Mouse (Mus musculus) stomach, embryonic 14.5 days (tissue): ENCODE measurements at regions not wholly inside any gene's neighbourhood (a gene's known extent, or its start where the extent isn't known, plus 50 kb on each side); places are given as distances from the start of the nearest gene placed in this dataset.

Source experiments
- ATAC-seq: fragments of 200-750 bp; cut with Nextera tagmentation; 2 replicates; pipeline ENCODE4 v1.8.0; 2017; ENCODE audit warnings: low read depth, moderate TSS enrichment; ENCODE audit not compliant: insufficient number of reproducible peaks, insufficient read depth, low FRiP score
- H3K27ac ChIP-seq: fragments of 300-500 bp; sonication (generic); 2 replicates; pipeline ENCODE4 v1.5.1; 2014; ENCODE audit warnings: mild to moderate bottlenecking, low read length, moderate library complexity, mixed read lengths
- H3K27me3 ChIP-seq: fragments of 300-500 bp; sonication (generic); 2 replicates; pipeline ENCODE4 v1.6.1; 2014; ENCODE audit warnings: low read length, control low read depth, mixed read lengths; ENCODE audit not compliant: control insufficient read depth, insufficient read depth
- H3K36me3 ChIP-seq: fragments of 300-500 bp; sonication (generic); 2 replicates; pipeline ENCODE4 v1.6.1; 2014; ENCODE audit warnings: mild to moderate bottlenecking, control low read depth, low read length, moderate library complexity, mixed read lengths; ENCODE audit not compliant: control insufficient read depth, insufficient read depth
- H3K4me1 ChIP-seq: fragments of 300-500 bp; sonication (generic); 2 replicates; pipeline ENCODE4 v1.6.1; 2014; ENCODE audit warnings: low read length, control low read depth, mixed read lengths; ENCODE audit not compliant: control insufficient read depth, insufficient read depth
- H3K4me2 ChIP-seq: fragments of 300-500 bp; sonication (generic); replicated peaks from 2 replicates; pipeline ENCODE4 v1.6.1; 2014; ENCODE audit warnings: low read depth, low read length, control low read depth
- H3K4me3 ChIP-seq: fragments of 300-500 bp; sonication (generic); 2 replicates; pipeline ENCODE4 v1.5.1; 2014; ENCODE audit warnings: low read depth, low read length, control low read depth
- H3K9ac ChIP-seq: fragments of 300-500 bp; sonication (generic); replicated peaks from 2 replicates; pipeline ENCODE4 v1.6.1; 2014; ENCODE audit warnings: low read depth, mild to moderate bottlenecking, control low read depth, low read length, moderate library complexity, mixed read lengths
- H3K9me3 ChIP-seq: fragments of 300-500 bp; sonication (generic); 2 replicates; pipeline ENCODE4 v1.6.1; 2016; ENCODE audit warnings: low read depth, low read length, control low read depth; ENCODE audit not compliant: control insufficient read depth
- WGBS: fragments of 180-500 bp; shearing (Covaris S2); extraction: QIAGEN DNeasy Blood & Tissue Kit; methylation state at CpG from one replicate; pipeline ENCODE4 v1.1.7; 2014; 5-methylcytosine and 5-hydroxymethylcytosine counted together

GRCm38 (mm10) chr11:114584146-114584545 is 84.2 kb upstream of the Rpl38 start:
- Histone ChIP-seq H3K27ac (no peak overlapping the region), H3K4me1 (no peaks in the 10 kb centered on the region), H3K4me2 (no peak overlapping the region), H3K4me3 (no peak overlapping the region), H3K9me3 (no peaks in the 10 kb centered on the region; the same call in 1 of the 2 replicates), H3K9ac (no peak overlapping the region), H3K36me3 (no peaks in the 10 kb centered on the region), H3K27me3 (no peaks in the 10 kb centered on the region)
- no peak for ATAC-seq
- 65% methylated on average over 5 of the region's 5 CpGs for WGBS

DNA sequence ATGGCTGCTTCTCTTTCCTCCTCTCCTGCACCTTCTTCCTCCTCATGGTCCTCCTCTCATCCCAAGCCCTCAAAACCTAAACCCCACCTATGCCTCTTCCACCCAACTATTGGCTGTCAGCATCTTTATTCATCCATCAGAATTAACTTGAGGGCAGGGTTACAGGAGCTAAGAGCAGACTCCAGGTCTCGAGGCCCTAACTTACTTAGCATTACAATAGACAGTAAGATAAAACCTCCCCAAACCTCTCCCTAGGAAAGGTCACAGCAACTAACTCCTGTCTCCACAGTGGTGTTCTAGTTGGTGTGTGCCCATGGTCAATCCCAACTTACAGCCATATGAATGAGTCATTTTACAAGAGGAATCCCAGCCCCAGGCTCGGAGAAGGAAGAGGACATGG is 88.3 kb upstream of the Rpl38 start:
- Histone ChIP-seq H3K27ac (no peak overlapping the region), H3K9ac (no peak overlapping the region), H3K4me1 (no peaks in the 10 kb centered on the region), H3K4me2 (no peak overlapping the region), H3K36me3 (no peaks in the 10 kb centered on the region), H3K9me3 (peaks cover 4% of the 10 kb centered on the region; the same call in 1 of the 2 replicates), H3K4me3 (no peak overlapping the region), H3K27me3 (no peaks in the 10 kb centered on the region)
- ATAC-seq = no peak
- WGBS = 67% methylated on average over 2 of the region's 2 CpGs

DNA sequence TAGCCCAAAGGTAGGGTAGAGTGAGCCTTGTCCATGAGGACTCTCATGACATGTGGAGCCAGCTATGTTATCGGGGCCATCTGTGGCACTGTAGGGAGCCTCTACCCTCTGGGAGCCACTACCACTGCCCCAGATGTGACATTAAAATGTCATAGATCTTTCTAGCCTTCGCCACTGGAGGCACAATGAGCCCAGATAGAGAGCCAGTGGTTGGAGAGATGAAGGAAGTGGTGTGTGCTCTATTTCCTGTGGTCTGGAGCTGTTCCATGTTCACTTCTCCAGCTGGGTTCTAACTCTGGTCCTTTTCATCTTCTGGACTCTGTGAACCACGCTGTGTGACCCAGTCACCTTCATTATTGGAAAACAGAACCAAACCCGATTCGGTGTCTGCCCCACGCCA is 89.8 kb upstream of the Rpl38 start:
- ATAC-seq = no peak
- 85% methylated on average over 6 of the region's 6 CpGs for WGBS
- no peaks in the 10 kb centered on the region for H3K4me1 ChIP-seq
- H3K27ac ChIP-seq = no peak overlapping the region
- no peak overlapping the region for H3K9ac ChIP-seq
- H3K36me3 ChIP-seq = no peaks in the 10 kb centered on the region
- H3K9me3 ChIP-seq = peaks cover 4% of the 10 kb centered on the region; the same call in 1 of the 2 replicates
- H3K4me2 ChIP-seq = no peak overlapping the region
- H3K27me3 ChIP-seq = no peaks in the 10 kb centered on the region
- no peak overlapping the region for H3K4me3 ChIP-seq

- Histone ChIP-seq H3K9ac (no peak overlapping the region), H3K4me1 (no peaks in the 10 kb centered on the region), H3K4me3 (no peak overlapping the region), H3K9me3 (peaks cover 4% of the 10 kb centered on the region; the same call in 1 of the 2 replicates), H3K27me3 (no peaks in the 10 kb centered on the region), H3K4me2 (no peak overlapping the region), H3K27ac (no peak overlapping the region), H3K36me3 (no peaks in the 10 kb centered on the region)
- 84% methylated on average over 8 of the region's 8 CpGs for WGBS
- ATAC-seq = no peak
Measured at GRCm38 (mm10) chr11:114576803-114577202, 91.5 kb upstream of the Rpl38 start.

DNA sequence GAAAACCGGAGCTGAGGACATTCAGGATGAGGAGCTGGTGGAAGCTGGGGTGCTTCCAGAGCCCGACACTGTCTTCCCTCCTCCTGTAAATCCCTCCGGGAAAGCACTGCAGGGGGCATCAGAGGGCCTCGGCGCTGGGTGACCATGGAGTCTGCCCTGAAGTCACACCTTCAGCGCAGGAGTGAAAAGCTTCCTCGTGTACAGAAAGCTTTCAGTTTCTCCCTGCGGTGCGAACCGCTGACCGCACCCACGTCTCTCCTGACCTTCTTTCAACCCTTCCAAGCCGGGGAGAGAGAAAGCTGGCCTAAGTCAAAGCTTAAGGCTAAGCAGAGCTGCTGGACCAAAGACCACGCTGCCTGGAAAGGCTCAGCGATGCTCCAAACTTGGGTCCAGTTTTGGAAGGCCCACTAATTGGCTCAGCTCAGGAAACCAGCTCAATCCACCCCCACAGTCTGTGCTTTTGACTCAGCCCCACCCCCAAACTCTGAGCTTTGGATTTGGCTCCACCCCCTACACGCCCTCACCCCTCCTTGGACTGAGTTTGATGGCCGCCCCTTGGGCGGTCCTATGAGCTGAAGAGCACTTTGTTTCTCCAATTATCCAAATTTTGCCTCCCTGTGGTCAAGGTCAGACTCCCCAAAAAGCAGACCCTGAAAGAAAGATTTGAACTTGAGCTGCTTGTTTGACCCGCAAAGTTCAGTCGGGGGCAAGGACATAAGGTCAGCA is 97.0 kb upstream of the Rpl38 start:
- Histone ChIP-seq H3K36me3 (no peaks in the 10 kb centered on the region), H3K4me3 (no peak overlapping the region), H3K27ac (no peak overlapping the region), H3K27me3 (no peaks in the 10 kb centered on the region), H3K4me2 (0 out of 2 replicates have a peak overlapping the region, but pooled peaks have one; percentile 1), H3K9ac (no peak overlapping the region), H3K9me3 (peaks cover 4% of the 10 kb centered on the region; the same call in 1 of the 2 replicates), H3K4me1 (no peaks in the 10 kb centered on the region)
- ATAC-seq = no peak
- 29% methylated on average over 20 of the region's 20 CpGs for WGBS

DNA sequence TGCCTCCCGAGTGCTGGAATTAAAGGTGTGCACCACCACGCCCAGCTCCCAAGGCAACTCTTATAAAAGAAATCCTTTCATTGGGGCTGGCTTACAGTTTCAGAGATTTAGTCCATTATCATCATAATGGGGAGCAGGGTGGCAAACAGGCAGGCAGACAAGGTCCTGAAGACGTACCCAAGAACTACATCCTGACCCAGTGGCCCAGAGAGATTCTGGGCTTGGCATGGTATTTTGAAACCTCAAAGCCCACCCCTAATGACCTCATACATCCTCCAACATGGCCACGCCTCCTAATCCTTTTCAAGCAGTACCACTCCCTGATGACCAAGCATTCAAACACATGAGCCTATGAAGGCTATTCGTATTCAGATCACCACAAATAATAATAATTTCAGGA is 98.2 kb upstream of the Rpl38 start:
- H3K27ac ChIP-seq = no peak overlapping the region
- H3K9me3 ChIP-seq = no peaks in the 10 kb centered on the region
- no peak overlapping the region for H3K4me2 ChIP-seq
- WGBS = 95% methylated on average over 5 of the region's 5 CpGs
- no peaks in the 10 kb centered on the region for H3K27me3 ChIP-seq
- ATAC-seq = no peak
- no peak overlapping the region for H3K9ac ChIP-seq
- no peaks in the 10 kb centered on the region for H3K4me1 ChIP-seq
- no peaks in the 10 kb centered on the region for H3K36me3 ChIP-seq
- no peak overlapping the region for H3K4me3 ChIP-seq

GRCm38 (mm10) chr11:114567814-114568800 is 100.2 kb upstream of the Rpl38 start:
- WGBS = 10% methylated on average over 21 of the region's 21 CpGs

DNA sequence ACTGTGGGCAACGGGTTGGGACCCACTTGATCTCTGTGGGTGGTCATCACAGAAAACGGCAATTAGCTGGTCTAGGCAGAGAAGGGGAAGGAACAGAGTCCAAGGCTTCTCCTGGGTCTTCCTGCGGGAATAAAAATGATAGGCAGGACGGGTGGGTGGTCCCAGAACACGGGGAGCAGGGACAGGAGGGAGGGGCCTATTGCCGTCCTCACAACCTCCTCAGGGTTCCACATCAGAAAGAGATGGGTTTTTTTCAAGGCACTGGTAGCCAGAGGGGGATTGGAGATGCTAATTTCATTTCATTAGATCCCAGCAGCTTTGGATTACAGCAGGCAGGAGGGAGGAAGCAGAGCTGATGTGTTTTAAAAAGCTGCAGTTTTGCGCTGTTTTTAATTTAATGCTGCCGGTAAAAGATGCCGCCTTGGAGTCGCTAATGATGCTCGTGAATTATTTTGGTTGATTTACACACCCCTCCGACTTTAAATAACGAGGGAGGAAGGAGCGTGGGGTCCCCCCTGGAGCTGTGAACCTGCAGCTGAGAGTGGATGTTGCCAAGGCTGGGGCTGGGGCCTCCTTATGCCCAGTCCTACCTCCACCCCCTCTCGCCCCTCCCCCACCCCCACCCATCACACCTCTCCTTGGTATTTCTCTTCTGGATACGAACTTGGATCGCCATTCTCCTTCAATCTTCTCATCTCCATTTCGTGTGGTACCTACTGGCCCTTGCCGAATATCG is 101.1 kb upstream of the Rpl38 start:
- Histone ChIP-seq H3K4me2 (no peak overlapping the region), H3K36me3 (no peaks in the 10 kb centered on the region), H3K9me3 (no peaks in the 10 kb centered on the region), H3K4me3 (no peak overlapping the region), H3K27me3 (no peaks in the 10 kb centered on the region), H3K9ac (no peak overlapping the region), H3K27ac (no peak overlapping the region), H3K4me1 (no peaks in the 10 kb centered on the region)
- WGBS = 11% methylated on average over 20 of the region's 20 CpGs
- no peak for ATAC-seq

More at GRCm38 (mm10) chr11:114567814-114568800, 100.2 kb upstream of the Rpl38 start:
- H3K27ac ChIP-seq = no peak overlapping the region
- no peak overlapping the region for H3K4me3 ChIP-seq
- H3K4me2 ChIP-seq = no peak overlapping the region
- H3K27me3 ChIP-seq = no peaks in the 10 kb centered on the region
- no peak for ATAC-seq
- no peaks in the 10 kb centered on the region for H3K4me1 ChIP-seq
- no peak overlapping the region for H3K9ac ChIP-seq
- no peaks in the 10 kb centered on the region for H3K36me3 ChIP-seq
- no peaks in the 10 kb centered on the region for H3K9me3 ChIP-seq
